Mouse (Mus musculus) myocyte (in vitro differentiated cells): ENCODE measurements around the gene Prex1.

Experiments
- CEBPB ChIP-seq: IDR thresholded peaks from 2 replicates; pipeline ENCODE4 v1.6.1; 2011; ENCODE audit warnings: mild to moderate bottlenecking, moderate library complexity; ENCODE audit not compliant: poor library complexity, insufficient read depth, severe bottlenecking
- E2F4 ChIP-seq: IDR thresholded peaks from one replicate; pipeline ENCODE4 v1.6.1; 2011; ENCODE audit warnings: mild to moderate bottlenecking, control low read depth, moderate library complexity; ENCODE audit not compliant: insufficient read depth
- MAX ChIP-seq: IDR thresholded peaks from one replicate; pipeline ENCODE4 v1.6.1; 2011; ENCODE audit warnings: low read depth, mild to moderate bottlenecking, control low read depth
- MYOD1 ChIP-seq, 3 experiments: IDR thresholded peaks; one replicate each; pipeline ENCODE4 v1.6.1; 2011; ENCODE audit warnings: control low read depth in 2 of 3, low read depth in 2 of 3, mild to moderate bottlenecking in 2 of 3, moderate library complexity in 1 of 3; ENCODE audit not compliant: insufficient read length in 2 of 3, control insufficient read depth in 1 of 3
- POLR2A ChIP-seq: IDR thresholded peaks from one replicate; pipeline ENCODE4 v1.6.1; 2011; ENCODE audit warnings: low read depth, mild to moderate bottlenecking, control low read depth, moderate library complexity; ENCODE audit not compliant: insufficient read length
- POLR2AphosphoS2 ChIP-seq: IDR thresholded peaks from one replicate; pipeline ENCODE4 v1.6.1; 2011; ENCODE audit warnings: low read depth, control low read depth; ENCODE audit not compliant: insufficient read length
- REST ChIP-seq: IDR thresholded peaks from one replicate; pipeline ENCODE4 v1.6.1; 2011; ENCODE audit warnings: mild to moderate bottlenecking, control low read depth, moderate library complexity; ENCODE audit not compliant: insufficient read depth, insufficient read length
- SRF ChIP-seq: IDR thresholded peaks from one replicate; pipeline ENCODE4 v1.6.1; 2011; ENCODE audit warnings: low read depth; ENCODE audit not compliant: control insufficient read depth, insufficient read length
- TCF12 ChIP-seq: IDR thresholded peaks from one replicate; pipeline ENCODE4 v1.6.1; 2011; ENCODE audit warnings: mild to moderate bottlenecking, control low read depth; ENCODE audit not compliant: poor library complexity, insufficient read depth, severe bottlenecking
- USF1 ChIP-seq: IDR thresholded peaks from one replicate; pipeline ENCODE4 v1.6.1; 2011; ENCODE audit warnings: low read depth, mild to moderate bottlenecking, control low read depth, moderate library complexity

DNA sequence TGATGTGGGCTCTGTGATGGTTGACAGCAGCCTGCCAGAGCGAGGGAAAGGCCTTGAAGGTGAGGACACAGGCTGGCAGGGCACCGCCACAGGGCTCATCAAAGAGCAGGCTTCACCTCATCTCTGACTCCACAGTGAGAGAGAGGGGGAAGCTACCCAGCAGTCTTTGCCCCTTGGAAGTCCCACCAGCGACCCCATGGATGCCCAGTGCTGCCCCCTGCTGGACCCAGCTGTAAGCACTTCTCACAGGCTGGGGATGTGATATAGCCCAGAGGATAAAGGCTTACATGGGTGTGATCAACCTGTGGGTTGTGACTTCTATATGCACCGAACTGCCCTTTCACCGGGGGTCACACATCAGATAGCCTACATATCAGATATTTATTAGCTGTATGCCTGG lies 130.3 kb downstream of the Prex1 start:
- TF ChIP-seq TCF12 (no peak), CEBPB (no peak), POLR2AphosphoS2 (no peak), POLR2A (no peak), E2F4 (no peak), REST (no peak), SRF (no peak), MYOD1 (IDR thresholded peaks at IDR 0.05; ENCODE audit: control insufficient read depth in 1 of 3, insufficient read length in 2 of 3, low read depth in 2 of 3) (no peak), MAX (no peak), USF1 (no peak)
